Mouse (Mus musculus) gastrocnemius, adult 18-20 months (tissue): ENCODE results near the gene Olfr1303. TPM values are rescaled to one million over a fixed set of nuclear protein-coding genes. Genes with fewer than 3 reads are reported as not detected.

Experiments used
- DNase-seq: peaks from one replicate; pipeline ENCODE4 v3.0.0; 2021; ENCODE audit warnings: low spot score
- long read RNA-seq, 2 experiments: library from polyadenylated mRNA; stranded (forward); transcript quantifications; one replicate each; pipeline ENCODE4 v2.0.0; 2021
- total RNA-seq, 2 experiments: library from RNA; stranded (reverse); gene quantifications; 2 replicates each; pipeline ENCODE4 v1.2.3; 2021

Olfr1303 gene
- total RNA-seq = not detected
- long read RNA-seq, experiment 1 = 0 reads
- long read RNA-seq, experiment 2 = 0 reads

GRCm38 (mm10) chr2:111820240-111820639, at the start of gene Olfr1303:
Gene Olfr1303 (minus strand): TSS chr2:111820340.
- no peak for DNase-seq

- DNase-seq = no peak
Measured at GRCm38 (mm10) chr2:111812936-111813335, 7.2 kb downstream of the Olfr1303 start.

GRCm38 (mm10) chr2:111777129-111777528, 43.0 kb downstream of the Olfr1303 start, which contains the start of gene Olfr1302:
Gene Olfr1302 (plus strand): TSS chr2:111777429.
- no peak for DNase-seq

Other genes starting within 250 kb of the Olfr1303 start
- not detected for gene Olfr1297, start 193.8 kb downstream of the Olfr1303 start, total RNA-seq
- gene Olfr1298, start 171.1 kb downstream of the Olfr1303 start, total RNA-seq = not detected
- not detected for gene Olfr1299, start 158.9 kb downstream of the Olfr1303 start, total RNA-seq
- gene Olfr1301, start 69.3 kb downstream of the Olfr1303 start, total RNA-seq = not detected
- not detected for gene Olfr1302, start 42.9 kb downstream of the Olfr1303 start, total RNA-seq
- not detected for gene Olfr1305, start 56.8 kb upstream of the Olfr1303 start, total RNA-seq
- not detected for gene Olfr1306, start 95.9 kb upstream of the Olfr1303 start, total RNA-seq
- gene Olfr1307, start 129.1 kb upstream of the Olfr1303 start, total RNA-seq = not detected
- not detected for gene Olfr1308, start 144.6 kb upstream of the Olfr1303 start, total RNA-seq
- gene Olfr1309, start 169.9 kb upstream of the Olfr1303 start, total RNA-seq = not detected
- gene Olfr1310, start 192.4 kb upstream of the Olfr1303 start, total RNA-seq = not detected
- not detected for gene Olfr1311, start 204.1 kb upstream of the Olfr1303 start, total RNA-seq
- not detected for gene Olfr1312, start 229.9 kb upstream of the Olfr1303 start, total RNA-seq